Mouse (Mus musculus): ENCODE measurements around the gene Atp1a2. TPM values are rescaled to one million over a fixed set of nuclear protein-coding genes. Genes with fewer than 3 reads are reported as not detected.
"Not testable (repeated sequence)": the region's sequence is repeated elsewhere in the genome, so short reads cannot be mapped to it uniquely, and the experiment has no call there.

The Atp1a2 gene
- total RNA-seq, 4 experiments from 2014 or later: 613 to 678 (median 645) TPM

DNA sequence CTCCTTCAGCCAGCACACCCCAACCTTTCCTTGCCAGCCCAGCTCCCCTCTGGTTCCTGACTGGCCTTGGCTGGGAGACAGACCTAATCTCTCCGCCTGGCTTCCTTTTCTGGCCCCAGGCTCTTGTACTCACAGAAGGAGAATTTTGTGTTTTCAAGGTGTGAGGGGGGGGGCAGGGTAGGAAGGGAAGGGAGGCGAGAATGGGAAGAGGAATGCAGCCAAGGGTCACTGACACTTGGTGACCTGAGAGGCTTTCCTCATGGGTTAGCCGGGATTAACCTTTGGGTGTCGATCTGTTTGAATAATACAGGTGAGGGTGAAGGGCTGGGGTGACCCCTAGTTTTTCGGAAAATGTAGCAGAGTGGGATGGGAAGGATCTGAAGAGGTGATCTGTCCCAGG is 23.7 kb downstream of the Atp1a2 start:
- no peak for DNase-seq (ENCODE audit: low spot score in 2 of 2)

DNA sequence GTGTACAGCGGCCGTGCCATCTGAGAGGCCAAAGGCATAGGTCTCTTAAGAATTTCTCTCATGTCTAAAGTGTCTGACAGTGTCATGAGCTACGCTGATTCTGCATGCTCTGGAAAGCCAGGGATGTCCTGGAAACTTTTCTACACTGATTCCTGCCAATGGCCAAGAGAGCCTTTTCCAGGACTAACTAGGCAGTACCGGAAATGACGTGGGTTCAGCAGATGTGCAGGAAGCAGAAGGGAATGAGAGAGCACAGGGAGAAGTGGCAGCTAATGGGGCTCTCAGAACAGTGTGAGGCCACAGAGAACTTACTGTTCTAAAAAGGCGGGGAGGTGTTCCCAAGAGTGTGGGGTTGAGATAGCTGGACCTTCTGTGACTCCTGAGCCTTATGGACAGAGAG is 24.5 kb downstream of the Atp1a2 start:
- DNase-seq (ENCODE audit: low spot score in 2 of 2): no peak

DNA sequence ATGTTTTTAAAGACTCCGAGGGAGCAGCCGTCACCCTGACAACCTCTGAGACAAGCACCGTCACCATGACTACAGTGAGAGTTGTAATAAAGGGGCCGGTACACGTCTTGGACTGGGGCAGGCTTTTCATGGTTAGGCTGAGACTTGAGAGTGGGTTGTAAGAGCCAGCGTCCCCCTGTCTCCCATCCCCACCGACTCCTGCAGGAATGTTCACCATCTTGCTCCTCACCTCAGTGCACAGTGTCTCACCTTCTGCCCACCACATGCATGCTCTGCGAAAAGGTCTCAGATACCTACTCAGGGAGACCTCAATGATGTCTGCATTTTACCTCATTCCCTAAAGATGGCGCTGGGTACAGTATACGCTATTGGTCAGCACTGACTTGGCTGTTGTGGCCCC is 26.1 kb downstream of the Atp1a2 start:
- no peak for DNase-seq (ENCODE audit: low spot score in 2 of 2)

DNA sequence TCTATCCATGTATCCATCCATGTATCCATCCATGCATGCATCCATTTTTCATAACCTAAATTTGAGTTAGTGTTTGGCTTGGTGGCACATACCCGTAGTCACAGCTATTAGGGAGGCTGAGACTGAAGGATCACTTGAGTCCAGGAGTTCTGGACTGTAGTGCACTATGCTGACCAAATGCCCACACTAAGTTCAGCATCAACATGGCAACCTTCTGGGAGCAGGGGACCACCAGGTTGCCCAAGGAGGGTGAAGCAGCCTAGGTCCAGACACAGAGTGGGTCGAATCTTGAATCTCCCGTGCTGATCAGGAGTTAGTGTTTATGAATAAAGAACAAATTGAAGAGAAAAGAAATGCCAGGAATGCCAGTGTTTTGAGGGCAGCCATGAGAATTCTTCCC is 26.7 kb downstream of the Atp1a2 start:
- no peak for DNase-seq (ENCODE audit: low spot score in 2 of 2)

DNA sequence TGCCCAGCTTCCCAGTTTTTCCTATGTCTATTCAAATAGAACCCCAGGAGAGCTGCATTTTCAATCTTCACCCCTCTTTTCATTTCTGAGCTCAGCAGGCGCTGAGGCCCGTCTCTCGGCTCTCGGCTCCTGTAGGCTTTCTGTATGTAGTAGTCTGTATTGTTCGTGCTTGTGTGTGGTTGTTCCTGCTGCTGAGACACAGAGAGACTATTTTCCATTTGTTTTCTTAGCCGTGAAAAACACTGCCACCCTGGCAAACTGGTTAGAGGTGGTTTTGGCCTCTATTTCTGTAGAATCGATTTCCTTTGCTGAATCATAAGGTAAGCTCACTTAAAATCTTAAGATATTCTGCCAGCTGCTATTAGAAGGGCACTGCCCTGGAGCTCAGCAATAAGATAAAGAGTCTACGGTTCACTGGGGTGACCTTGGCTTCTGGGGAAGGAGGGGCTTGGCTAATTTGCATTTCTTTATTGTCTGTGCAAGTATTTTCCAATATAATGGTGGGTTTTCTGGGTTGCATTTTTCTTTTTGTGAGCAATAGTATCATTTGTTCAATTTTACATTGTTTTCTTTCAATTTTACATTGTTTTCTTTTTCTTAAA is 36.3 kb downstream of the Atp1a2 start, which contains the start of gene Igsf8:
TSS of gene Igsf8 (plus strand) at position 165 of the 602 bp plus-strand sequence.
- DNase-seq (ENCODE audit: low spot score in 2 of 2): no peak

DNA sequence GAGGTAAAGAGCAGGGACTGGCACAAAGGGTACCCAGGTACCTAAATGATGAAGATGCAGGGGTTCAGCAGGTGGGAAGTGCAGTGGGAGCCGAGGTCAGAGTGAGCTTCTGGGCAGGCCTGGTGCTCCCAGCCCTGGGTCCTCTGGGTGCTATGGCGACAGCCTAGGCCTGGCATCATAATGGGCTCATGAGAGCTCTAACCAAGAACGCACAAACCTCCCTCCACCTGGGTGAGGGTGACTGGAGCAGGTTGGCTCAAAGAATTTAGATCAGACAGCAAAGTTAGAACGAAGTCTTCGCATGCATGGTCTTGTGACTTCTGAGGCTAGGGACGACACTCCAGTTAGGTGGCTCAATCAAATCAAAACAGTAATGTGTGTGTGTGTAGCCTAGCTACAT is 39.5 kb downstream of the Atp1a2 start, which contains the start of gene Atp1a4:
TSS of gene Atp1a4 (minus strand) at position 101 of the 400 bp plus-strand sequence.
- no peak for DNase-seq (ENCODE audit: low spot score in 2 of 2)

DNA sequence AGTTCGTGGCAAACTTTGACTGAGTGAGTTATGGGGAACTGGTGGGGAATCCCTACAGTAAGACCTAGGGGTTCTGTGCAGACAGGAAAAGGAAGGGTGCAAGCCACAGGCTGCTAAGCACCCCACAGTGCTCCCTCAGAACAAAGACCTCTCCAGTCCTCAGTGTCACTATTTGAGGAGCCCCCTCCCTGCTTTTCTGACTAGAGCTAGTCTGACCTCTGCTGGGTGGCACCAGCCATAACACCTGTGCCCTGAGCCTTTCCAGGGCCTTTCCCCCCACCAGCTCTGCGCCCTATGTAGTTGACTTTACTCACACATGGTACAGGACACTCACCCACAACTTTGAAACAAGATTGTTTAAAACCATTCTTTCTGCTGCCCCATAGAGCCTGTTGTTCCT is 50.2 kb downstream of the Atp1a2 start:
- no peak for DNase-seq (ENCODE audit: low spot score in 2 of 2)

DNA sequence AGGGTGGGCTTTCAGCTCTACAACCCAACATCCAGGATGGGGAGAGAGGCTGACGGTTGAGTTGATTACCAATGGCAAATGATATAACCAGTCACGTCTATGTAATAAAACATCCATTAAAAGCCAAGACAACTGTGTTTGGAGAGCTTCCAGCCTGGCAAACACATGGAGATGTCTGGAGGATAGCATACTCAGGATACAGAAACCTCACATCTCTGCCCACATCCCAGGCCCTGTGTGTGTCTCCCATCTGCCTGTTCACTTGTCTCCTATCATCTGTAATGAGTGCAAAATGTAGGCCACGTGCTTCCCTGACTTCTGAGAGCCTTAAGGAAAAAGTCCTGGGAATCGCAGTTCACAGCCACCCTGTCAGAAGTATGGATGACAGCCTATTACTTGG is 50.6 kb downstream of the Atp1a2 start:
- peak; percentile 41 to 44 for DNase-seq (ENCODE audit: low spot score in 2 of 2)

DNA sequence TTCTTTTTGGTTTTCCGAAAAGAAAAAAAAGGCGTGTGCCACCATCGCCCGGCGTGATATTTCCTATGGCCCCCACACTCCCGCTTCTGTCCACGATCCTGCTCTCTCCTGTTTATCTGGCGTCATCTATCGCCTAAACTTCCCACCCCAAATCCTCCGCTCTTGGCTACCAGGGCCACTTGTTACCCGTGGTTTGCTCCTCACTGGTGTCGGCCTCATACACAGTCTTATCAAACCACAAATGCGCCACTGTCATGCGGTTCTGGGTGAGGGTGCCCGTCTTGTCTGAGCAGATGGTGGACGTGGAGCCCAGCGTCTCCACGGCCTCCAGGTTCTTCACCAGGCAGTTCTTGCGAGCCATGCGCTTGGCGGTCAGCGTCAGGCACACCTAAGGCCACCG is 53.2 kb downstream of the Atp1a2 start:
- DNase-seq (ENCODE audit: low spot score in 2 of 2): not testable (repeated sequence)

DNA sequence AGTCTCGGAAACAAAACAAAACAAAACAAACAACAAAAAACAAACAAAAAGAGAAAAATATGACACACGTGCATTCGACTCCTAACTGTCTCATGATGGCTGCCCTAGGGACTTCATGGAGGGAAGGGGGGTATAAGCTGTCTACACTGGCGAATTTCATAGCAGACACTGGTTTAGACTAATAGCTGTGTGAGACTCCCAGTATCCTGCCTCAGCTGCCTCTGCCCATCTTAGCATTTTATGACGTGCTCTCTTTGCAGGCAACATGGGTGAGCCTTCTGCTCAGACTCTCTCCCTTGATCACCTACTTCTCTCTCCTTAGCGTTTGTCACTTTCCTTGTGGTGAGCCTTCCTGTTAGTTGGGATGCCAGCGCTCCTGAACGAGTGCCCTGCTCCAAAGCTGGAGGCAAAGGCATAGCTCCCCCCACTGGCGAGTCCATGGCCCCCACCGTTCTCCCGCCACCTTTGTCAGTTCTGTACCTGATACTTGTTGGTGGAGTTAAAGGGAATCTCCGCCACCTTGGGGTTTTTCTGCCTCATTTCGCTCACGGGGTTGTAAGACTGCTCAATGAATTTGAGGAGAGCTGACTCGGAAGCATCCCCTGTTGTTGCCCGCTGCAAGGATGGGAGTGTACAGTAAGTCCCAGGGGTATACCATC is 54.2 kb downstream of the Atp1a2 start:
- DNase-seq (ENCODE audit: low spot score in 2 of 2): no peak

DNA sequence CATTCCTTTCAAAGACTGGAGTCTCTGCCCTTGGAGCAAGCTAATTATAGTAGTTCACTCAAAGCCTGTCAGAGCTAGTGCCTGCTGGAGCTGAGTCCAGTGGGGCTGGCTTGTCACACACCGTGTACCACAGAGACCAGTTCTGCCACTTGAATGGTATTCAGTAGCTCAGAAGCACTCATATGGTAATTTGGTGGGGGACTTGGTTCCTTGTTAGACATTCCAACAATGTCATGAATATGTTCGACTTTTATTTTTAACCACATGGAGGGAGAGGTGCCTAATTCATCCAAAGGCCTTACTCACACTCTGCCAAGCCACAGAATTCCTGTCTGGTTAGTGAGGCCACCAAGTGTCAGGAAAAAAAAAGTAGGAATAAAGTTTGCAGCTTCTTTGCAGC is 55.5 kb downstream of the Atp1a2 start:
- no peak for DNase-seq (ENCODE audit: low spot score in 2 of 2)

DNA sequence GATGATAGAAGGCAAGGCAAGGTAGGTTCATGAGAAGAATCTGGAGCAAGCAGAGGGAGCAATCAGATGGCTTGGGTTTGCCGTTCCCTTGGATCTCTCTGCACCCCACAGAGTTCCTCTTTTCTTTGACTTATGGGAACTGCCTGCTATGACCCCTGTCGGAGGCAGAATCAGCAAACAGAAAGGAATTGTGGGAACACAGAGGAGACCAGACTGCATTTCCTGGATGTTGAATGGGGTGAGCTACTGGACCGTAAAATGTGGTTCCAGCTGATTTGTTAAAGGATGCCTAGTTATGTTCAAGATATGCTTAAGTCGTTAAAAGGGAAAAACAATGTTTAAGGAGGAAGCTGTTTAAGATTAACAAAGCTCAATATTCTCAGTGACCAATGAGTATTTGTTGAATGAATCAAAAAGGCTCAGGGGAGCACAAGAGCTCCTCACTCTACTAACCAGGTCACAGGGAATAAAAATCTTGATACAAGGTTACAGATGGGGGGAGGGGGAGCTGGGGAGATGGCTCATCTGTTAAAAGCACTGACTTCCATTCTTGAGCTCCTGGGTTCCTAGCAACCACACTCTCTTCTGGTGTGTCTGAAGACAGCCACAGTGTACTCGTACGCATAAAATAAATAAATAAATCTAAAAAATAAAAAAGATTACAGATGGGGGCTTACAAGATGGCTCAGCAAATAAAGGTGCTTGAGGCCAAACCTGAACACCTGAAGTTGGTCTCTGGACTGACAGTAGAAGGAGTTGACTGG is 56.7 kb downstream of the Atp1a2 start:
- DNase-seq (ENCODE audit: low spot score in 2 of 2): no peak

DNA sequence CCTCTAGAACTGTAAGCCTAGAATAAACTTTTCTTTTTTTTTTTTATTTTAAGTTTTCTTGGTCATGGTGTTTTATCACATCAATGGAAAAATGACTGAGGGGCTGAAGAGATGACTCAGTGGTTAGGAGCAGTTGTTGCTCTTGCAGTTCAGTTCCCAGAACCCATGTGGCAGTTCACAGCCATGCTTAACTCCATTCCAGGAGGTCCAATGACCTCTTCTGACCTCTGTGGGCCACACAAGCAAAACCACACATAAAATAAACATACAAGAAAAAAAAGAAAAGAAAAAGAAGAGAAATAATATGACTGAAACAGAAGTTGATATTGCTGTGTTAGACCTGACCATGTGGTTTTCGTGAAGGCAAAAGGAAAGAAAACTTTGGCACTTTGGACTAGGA is 68.6 kb downstream of the Atp1a2 start:
- DNase-seq (ENCODE audit: low spot score in 2 of 2): no peak

DNA sequence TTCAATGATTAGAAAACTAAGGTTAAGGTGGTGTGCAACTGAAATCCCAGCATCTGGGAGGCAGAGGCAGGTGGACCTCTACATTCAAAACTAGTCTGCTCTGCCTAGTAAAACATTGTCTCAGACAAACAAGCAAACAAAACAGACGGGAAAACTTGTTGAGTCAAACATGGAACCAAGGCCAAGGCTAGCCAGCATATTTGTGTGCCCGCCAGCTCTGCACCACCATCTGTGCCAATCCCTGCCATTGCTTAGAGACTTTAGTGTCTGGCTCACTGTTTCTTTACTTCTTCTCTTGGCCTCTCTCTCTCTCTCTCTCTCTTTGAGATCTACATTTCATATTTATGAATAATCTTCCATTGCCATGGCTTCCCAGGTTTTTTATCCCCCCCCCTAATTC is 69.7 kb downstream of the Atp1a2 start:
- DNase-seq (ENCODE audit: low spot score in 2 of 2): no peak

Other genes starting within 250 kb of the Atp1a2 start
- under 1 TPM; 0.58 to 0.98 (median 0.76) TPM for gene Nhlh1, start 240.5 kb downstream of the Atp1a2 start, total RNA-seq (2022)
- gene Copa, start 215.5 kb downstream of the Atp1a2 start, total RNA-seq (2022): 100 to 1,000 TPM; 149 to 159 (median 151) TPM
- gene Ncstn, start 215.3 kb downstream of the Atp1a2 start, total RNA-seq (2022): 10 to 100 TPM; 63.2 to 72.4 (median 66.6) TPM
- gene Pex19, start 171.3 kb downstream of the Atp1a2 start, total RNA-seq (2022): 10 to 100 TPM; 86.3 to 97.0 (median 91.7) TPM
- 100 to 1,000 TPM; 111 to 123 (median 119) TPM for gene Dcaf8, start 150.0 kb downstream of the Atp1a2 start, total RNA-seq (2022)
- 100 to 1,000 TPM; 445 to 463 (median 462) TPM for gene Pea15a, start 91.3 kb downstream of the Atp1a2 start, total RNA-seq (2022)
- gene Casq1, start 78.2 kb downstream of the Atp1a2 start, total RNA-seq (2022): under 1 TPM in 3 of 4 experiments, not detected in 1; 0.67 to 0.91 (median 0.78) TPM
- gene Atp1a4, start 39.6 kb downstream of the Atp1a2 start, total RNA-seq (2022): not detected
- 100 to 1,000 TPM; 226 to 260 (median 236) TPM for gene Igsf8, start 36.4 kb downstream of the Atp1a2 start, total RNA-seq (2022)
- 10 to 100 TPM; 66.5 to 88.7 (median 77.5) TPM for gene Kcnj9, start 31.3 kb upstream of the Atp1a2 start, total RNA-seq (2022)
- 100 to 1,000 TPM in 2 of 4 experiments, 10 to 100 TPM in 2; 92.2 to 116 (median 100.0) TPM for gene Kcnj10, start 43.1 kb upstream of the Atp1a2 start, total RNA-seq (2022)
- gene Pigm, start 78.5 kb upstream of the Atp1a2 start, total RNA-seq (2022): 1 to 10 TPM; 8.3 to 9.0 (median 8.7) TPM
- gene Slamf9, start 177.3 kb upstream of the Atp1a2 start, total RNA-seq (2022): 1 to 10 TPM in 2 of 4 experiments, not detected in 2; 7.5 to 8.6 TPM
- 1 to 10 TPM; 4.1 to 6.6 (median 5.3) TPM for gene Igsf9, start 183.7 kb upstream of the Atp1a2 start, total RNA-seq (2022)
- 10 to 100 TPM; 11.7 to 21.0 (median 16.7) TPM for gene Tagln2, start 202.0 kb upstream of the Atp1a2 start, total RNA-seq (2022)
- gene Cfap45, start 222.7 kb upstream of the Atp1a2 start, total RNA-seq (2022): 1 to 10 TPM; 4.7 to 7.4 (median 5.6) TPM